In the genomic region with DNA sequence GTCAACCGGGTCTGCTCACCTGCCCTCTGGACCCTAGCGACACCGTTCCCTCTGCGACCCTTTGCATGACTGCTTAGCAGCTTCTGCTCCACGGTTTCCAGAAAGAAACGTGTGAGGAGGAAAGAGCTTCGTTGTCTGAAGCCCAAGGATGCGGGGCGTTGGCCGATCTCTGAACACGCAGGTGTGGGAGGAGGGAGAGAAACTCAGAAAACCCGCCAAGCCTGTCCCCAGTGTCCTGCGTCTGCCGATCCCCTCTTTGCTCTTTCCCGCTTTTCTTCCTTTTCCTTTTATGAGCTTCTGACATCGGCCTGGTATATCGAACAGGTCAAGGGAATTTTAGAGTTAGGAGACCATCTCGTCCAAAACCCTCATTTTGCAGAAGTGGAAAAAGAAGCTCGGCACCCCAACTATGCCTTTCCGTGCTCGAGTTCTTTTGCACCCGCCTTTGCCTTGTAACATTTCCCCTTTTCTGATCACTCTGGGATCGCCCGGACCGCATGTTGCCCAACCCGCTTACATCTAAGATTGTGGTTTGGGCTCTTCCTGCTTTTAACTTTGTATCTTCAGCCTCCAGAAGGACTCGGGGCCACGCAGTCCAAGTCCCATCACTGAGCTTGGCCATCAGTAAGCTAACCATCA, we compare ENCODE assay signal across 8 mouse cellular contexts. TPM values are rescaled to one million over a fixed set of nuclear protein-coding genes. Genes with fewer than 3 reads are reported as not detected.
DNase-seq lines count a peak whose midpoint lies in the region; ATAC-seq lines count a peak whose summit lies in the region.

No protein-coding gene starts in this region.

- DNase-seq in heart, postnatal 14 days: no peak
- peak; percentile 56 for DNase-seq in lung, postnatal 36 days
- DNase-seq in spleen, postnatal 10 days (ENCODE audit: low spot score in 2 of 2): peak; percentile 62 to 63
- no peak for DNase-seq in left cerebral cortex, adult 9 months (ENCODE audit: low spot score in 2 of 2)
- DNase-seq in right cerebral cortex, postnatal 25 days: no peak

- H3K27me3 ChIP-seq in heart, embryonic 11.5 days (ENCODE audit: control insufficient read depth, insufficient read depth, low read length): no peaks in the 10 kb centered on the region
- peaks cover 16% of the 10 kb centered on the region; the same call in 1 of the 2 replicates for H3K27me3 ChIP-seq in embryonic facial prominence, embryonic 12.5 days
- peaks cover 12% of the 10 kb centered on the region for H3K27me3 ChIP-seq in hindbrain, embryonic 16.5 days (replicated peaks; ENCODE audit: control insufficient read depth, insufficient read depth, low read length)

- H3K4me3 ChIP-seq in heart, embryonic 11.5 days (ENCODE audit: low read depth, low read length): peak overlapping the region; percentile 87
- peak overlapping the region; percentile 86 for H3K4me3 ChIP-seq in embryonic facial prominence, embryonic 12.5 days
- H3K4me3 ChIP-seq in hindbrain, embryonic 16.5 days (ENCODE audit: low read length): peak overlapping the region; percentile 72

- H3K9ac ChIP-seq in heart, embryonic 11.5 days (ENCODE audit: low read depth, low read length): peak overlapping the region; percentile 84
- H3K9ac ChIP-seq in embryonic facial prominence, embryonic 12.5 days: peak overlapping the region; percentile 80
- no peak overlapping the region for H3K9ac ChIP-seq in hindbrain, embryonic 16.5 days (ENCODE audit: low read depth, low read length)

- H3K27ac ChIP-seq in heart, embryonic 11.5 days (ENCODE audit: low read depth, low read length): no peak overlapping the region
- H3K27ac ChIP-seq in embryonic facial prominence, embryonic 12.5 days: no peak overlapping the region
- H3K27ac ChIP-seq in hindbrain, embryonic 16.5 days (ENCODE audit: low read depth, low read length): no peak overlapping the region

- WGBS in heart, embryonic 11.5 days (ENCODE audit: insufficient replicate concordance): 1% methylated on average over 28 of the region's 28 CpGs
- 1% methylated on average over 28 of the region's 28 CpGs for WGBS in embryonic facial prominence, embryonic 12.5 days
- WGBS in hindbrain, embryonic 16.5 days: 1% methylated on average over 28 of the region's 28 CpGs

- H3K36me3 ChIP-seq in heart, embryonic 11.5 days (ENCODE audit: control insufficient read depth, insufficient read depth, low read length): peaks cover 4% of the 10 kb centered on the region
- 0 out of 2 replicates have a peak, but pooled peaks cover 4% of the 10 kb centered on the region for H3K36me3 ChIP-seq in embryonic facial prominence, embryonic 12.5 days
- H3K36me3 ChIP-seq in hindbrain, embryonic 16.5 days (ENCODE audit: control insufficient read depth, insufficient read depth, low read length): no peaks in the 10 kb centered on the region

- intact Hi-C loops in heart, postnatal 14 days (cut with DNase I): no loop called here

- peaks cover 11% of the 10 kb centered on the region for H3K4me1 ChIP-seq in heart, embryonic 11.5 days (ENCODE audit: control insufficient read depth, insufficient read depth, low read length)
- peaks cover 9% of the 10 kb centered on the region for H3K4me1 ChIP-seq in embryonic facial prominence, embryonic 12.5 days
- peaks cover 7% of the 10 kb centered on the region for H3K4me1 ChIP-seq in hindbrain, embryonic 16.5 days (ENCODE audit: control insufficient read depth, insufficient read depth, low read depth, low read length)

- no peaks in the 10 kb centered on the region for H3K9me3 ChIP-seq in heart, embryonic 11.5 days (replicated peaks; ENCODE audit: control insufficient read depth, low read length)
- no peaks in the 10 kb centered on the region for H3K9me3 ChIP-seq in embryonic facial prominence, embryonic 12.5 days
- H3K9me3 ChIP-seq in hindbrain, embryonic 16.5 days (ENCODE audit: control insufficient read depth, low read length): no peaks in the 10 kb centered on the region

- no peak for ATAC-seq in heart, embryonic 11.5 days (replicated peaks; ENCODE audit: insufficient number of reproducible peaks, low FRiP score, low TSS enrichment)
- no peak for ATAC-seq in embryonic facial prominence, embryonic 12.5 days (ENCODE audit: insufficient number of reproducible peaks, insufficient read depth, low FRiP score, low TSS enrichment)
- ATAC-seq in hindbrain, embryonic 16.5 days: no peak

- H3K4me2 ChIP-seq in heart, embryonic 11.5 days: peak overlapping the region; percentile 74
- peak overlapping the region; percentile 79 for H3K4me2 ChIP-seq in embryonic facial prominence, embryonic 12.5 days (replicated peaks)
- peak overlapping the region; percentile 100 for H3K4me2 ChIP-seq in hindbrain, embryonic 16.5 days (ENCODE audit: low read length)

RNA-seq across cellular contexts. Expression of gene E2f8, which starts 0.7 kb away (rescaled TPM):
- 20.7 and 22.7 TPM in 2 replicates for polyA plus RNA-seq in heart, embryonic 11.5 days (2014; fragmentation: Nextera tagmentation; extraction: Ambion mirVana)
- total RNA-seq in heart, postnatal 14 days (2021): 1 to 10 TPM; 1.8 to 3.3 TPM
- 11.9 and 15.1 TPM in 2 replicates for polyA plus RNA-seq in embryonic facial prominence, embryonic 12.5 days (2016; fragmentation: Nextera tagmentation; extraction: Ambion mirVana)
- polyA plus RNA-seq in hindbrain, embryonic 16.5 days (2015; fragmentation: Nextera tagmentation; extraction: Ambion mirVana): 2.5 and 3.7 TPM in 2 replicates

RNA-seq across cellular contexts. Expression of gene Nav2, which starts 26.4 kb away (rescaled TPM):
- 22.4 and 32.2 TPM in 2 replicates for polyA plus RNA-seq in heart, embryonic 11.5 days (2014; fragmentation: Nextera tagmentation; extraction: Ambion mirVana)
- 10 to 100 TPM; 60.0 to 64.1 TPM for total RNA-seq in heart, postnatal 14 days (2021)
- 14.2 and 14.7 TPM in 2 replicates for polyA plus RNA-seq in embryonic facial prominence, embryonic 12.5 days (2016; fragmentation: Nextera tagmentation; extraction: Ambion mirVana)
- 23.0 and 27.9 TPM in 2 replicates for polyA plus RNA-seq in hindbrain, embryonic 16.5 days (2015; fragmentation: Nextera tagmentation; extraction: Ambion mirVana)

RNA-seq across cellular contexts. Expression of gene Csrp3, which starts 34.3 kb away (rescaled TPM):
- polyA plus RNA-seq in heart, embryonic 11.5 days (2014; fragmentation: Nextera tagmentation; extraction: Ambion mirVana): 1,436 and 1,472 TPM in 2 replicates
- 1,000 to 10,000 TPM; 1,478 to 1,683 TPM for total RNA-seq in heart, postnatal 14 days (2021)
- 2.8 and 6.0 TPM in 2 replicates for polyA plus RNA-seq in embryonic facial prominence, embryonic 12.5 days (2016; fragmentation: Nextera tagmentation; extraction: Ambion mirVana)
- polyA plus RNA-seq in hindbrain, embryonic 16.5 days (2015; fragmentation: Nextera tagmentation; extraction: Ambion mirVana): 0.24 and 7.3 TPM in 2 replicates

Comparison
In these comparisons a context has a peak if more than half of its experiments do, and no peak if none do; other contexts are left out.
1. DNase-seq: peak in lung, postnatal 36 days (single experiment) and spleen, postnatal 10 days (2 of 2); none in heart, postnatal 14 days (0 of 2), left cerebral cortex, adult 9 months (0 of 2) and right cerebral cortex, postnatal 25 days (single experiment).
2. RNA of gene Csrp3, which starts 34.3 kb away (polyA plus RNA-seq): 1,436 to 1,472 TPM in heart, embryonic 11.5 days; 2.8 to 6.0 TPM in embryonic facial prominence, embryonic 12.5 days and 0.24 to 7.3 TPM in hindbrain, embryonic 16.5 days; every median in the first group is over 100 times any median in the second.
3. Peak in every context shown above with its lines, with median percentiles within 50 percentile points of each other: H3K4me2 ChIP-seq and H3K4me3 ChIP-seq.